Mouse (Mus musculus) stomach, embryonic 14.5 days (tissue): ENCODE measurements around the gene Plac1. TPM values are rescaled to one million over a fixed set of nuclear protein-coding genes. Genes with fewer than 3 reads are reported as not detected.

Experiments used
- ATAC-seq: fragments of 200-750 bp; cut with Nextera tagmentation; 2 replicates; pipeline ENCODE4 v1.8.0; 2017; ENCODE audit warnings: low read depth, moderate TSS enrichment; ENCODE audit not compliant: insufficient number of reproducible peaks, insufficient read depth, low FRiP score
- H3K27ac ChIP-seq: fragments of 300-500 bp; sonication (generic); 2 replicates; pipeline ENCODE4 v1.5.1; 2014; ENCODE audit warnings: mild to moderate bottlenecking, low read length, moderate library complexity, mixed read lengths
- H3K27me3 ChIP-seq: fragments of 300-500 bp; sonication (generic); 2 replicates; pipeline ENCODE4 v1.6.1; 2014; ENCODE audit warnings: low read length, control low read depth, mixed read lengths; ENCODE audit not compliant: control insufficient read depth, insufficient read depth
- H3K36me3 ChIP-seq: fragments of 300-500 bp; sonication (generic); 2 replicates; pipeline ENCODE4 v1.6.1; 2014; ENCODE audit warnings: mild to moderate bottlenecking, control low read depth, low read length, moderate library complexity, mixed read lengths; ENCODE audit not compliant: control insufficient read depth, insufficient read depth
- H3K4me1 ChIP-seq: fragments of 300-500 bp; sonication (generic); 2 replicates; pipeline ENCODE4 v1.6.1; 2014; ENCODE audit warnings: low read length, control low read depth, mixed read lengths; ENCODE audit not compliant: control insufficient read depth, insufficient read depth
- H3K4me2 ChIP-seq: fragments of 300-500 bp; sonication (generic); replicated peaks from 2 replicates; pipeline ENCODE4 v1.6.1; 2014; ENCODE audit warnings: low read depth, low read length, control low read depth
- H3K4me3 ChIP-seq: fragments of 300-500 bp; sonication (generic); 2 replicates; pipeline ENCODE4 v1.5.1; 2014; ENCODE audit warnings: low read depth, low read length, control low read depth
- H3K9ac ChIP-seq: fragments of 300-500 bp; sonication (generic); replicated peaks from 2 replicates; pipeline ENCODE4 v1.6.1; 2014; ENCODE audit warnings: low read depth, mild to moderate bottlenecking, control low read depth, low read length, moderate library complexity, mixed read lengths
- H3K9me3 ChIP-seq: fragments of 300-500 bp; sonication (generic); 2 replicates; pipeline ENCODE4 v1.6.1; 2016; ENCODE audit warnings: low read depth, low read length, control low read depth; ENCODE audit not compliant: control insufficient read depth
- WGBS: fragments of 180-500 bp; shearing (Covaris S2); extraction: QIAGEN DNeasy Blood & Tissue Kit; methylation state at CpG from one replicate; pipeline ENCODE4 v1.1.7; 2014; 5-methylcytosine and 5-hydroxymethylcytosine counted together
- polyA plus RNA-seq: library from polyadenylated mRNA; unstranded; fragments of >200 nt; fragmentation: Nextera tagmentation; extraction: Ambion mirVana; gene quantifications from 2 replicates; pipeline ENCODE4 v1.2.1, GENCODE M21; 2014

Plac1 gene
- polyA plus RNA-seq, 1 experiment from 2014 or later = 15.3 TPM

DNA sequence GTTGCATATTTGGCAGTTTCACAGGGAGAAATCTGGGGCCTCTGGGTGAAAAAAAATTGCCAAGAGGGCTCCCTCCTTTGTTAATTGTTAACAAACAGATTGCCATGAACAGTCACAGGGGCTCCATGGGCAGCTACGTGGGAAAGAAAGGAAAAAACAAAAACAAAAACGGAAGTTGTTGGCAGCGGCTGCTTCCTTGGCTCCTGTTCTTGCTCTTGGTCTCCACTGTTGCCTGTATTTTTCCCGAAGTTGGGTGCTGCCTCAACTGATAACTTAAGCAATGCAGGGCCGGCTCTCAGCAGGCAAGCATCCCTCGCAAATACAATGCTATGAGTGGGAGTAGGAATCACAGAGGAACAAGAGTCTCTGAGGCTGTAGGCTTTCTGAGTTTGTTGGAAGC is 121.3 kb downstream of the Plac1 start:
- Histone ChIP-seq H3K36me3 (no peaks in the 10 kb centered on the region), H3K27ac (no peak overlapping the region), H3K27me3 (no peaks in the 10 kb centered on the region), H3K4me2 (no peak overlapping the region), H3K9me3 (no peaks in the 10 kb centered on the region), H3K4me1 (peaks cover 7% of the 10 kb centered on the region), H3K9ac (no peak overlapping the region), H3K4me3 (no peak overlapping the region)
- no peak for ATAC-seq
- WGBS = 67% methylated on average over 6 of the region's 6 CpGs

- H3K4me3 ChIP-seq = no peak overlapping the region
- no peaks in the 10 kb centered on the region for H3K36me3 ChIP-seq
- no peak for ATAC-seq
- H3K4me2 ChIP-seq = no peak overlapping the region
- H3K9me3 ChIP-seq = no peaks in the 10 kb centered on the region
- H3K9ac ChIP-seq = no peak overlapping the region
- no peak overlapping the region for H3K27ac ChIP-seq
- no peaks in the 10 kb centered on the region for H3K27me3 ChIP-seq
- H3K4me1 ChIP-seq = peaks cover 7% of the 10 kb centered on the region
These were observed 121.9 kb downstream of the Plac1 start for GRCm38 (mm10) chrX:53118019-53118418.

- H3K4me1 ChIP-seq = peaks cover 7% of the 10 kb centered on the region
- H3K27me3 ChIP-seq = no peaks in the 10 kb centered on the region
- no peaks in the 10 kb centered on the region for H3K36me3 ChIP-seq
- H3K4me2 ChIP-seq = no peak overlapping the region
- WGBS = 56% methylated on average over 7 of the region's 7 CpGs
- no peaks in the 10 kb centered on the region for H3K9me3 ChIP-seq
- no peak overlapping the region; the same call in 1 of the 2 replicates for H3K27ac ChIP-seq
- H3K4me3 ChIP-seq = no peak overlapping the region
- no peak overlapping the region for H3K9ac ChIP-seq
- ATAC-seq = no peak
These were observed 124.9 kb downstream of the Plac1 start for GRCm38 (mm10) chrX:53114994-53115393.

- 93% methylated on average over 4 of the region's 4 CpGs for WGBS
- no peak for ATAC-seq
- Histone ChIP-seq H3K27ac (no peak overlapping the region), H3K4me3 (no peak overlapping the region), H3K9me3 (no peaks in the 10 kb centered on the region), H3K4me2 (no peak overlapping the region), H3K4me1 (peaks cover 5% of the 10 kb centered on the region), H3K9ac (no peak overlapping the region), H3K36me3 (no peaks in the 10 kb centered on the region), H3K27me3 (no peaks in the 10 kb centered on the region)
These were observed 129.8 kb downstream of the Plac1 start for GRCm38 (mm10) chrX:53110142-53110541.

DNA sequence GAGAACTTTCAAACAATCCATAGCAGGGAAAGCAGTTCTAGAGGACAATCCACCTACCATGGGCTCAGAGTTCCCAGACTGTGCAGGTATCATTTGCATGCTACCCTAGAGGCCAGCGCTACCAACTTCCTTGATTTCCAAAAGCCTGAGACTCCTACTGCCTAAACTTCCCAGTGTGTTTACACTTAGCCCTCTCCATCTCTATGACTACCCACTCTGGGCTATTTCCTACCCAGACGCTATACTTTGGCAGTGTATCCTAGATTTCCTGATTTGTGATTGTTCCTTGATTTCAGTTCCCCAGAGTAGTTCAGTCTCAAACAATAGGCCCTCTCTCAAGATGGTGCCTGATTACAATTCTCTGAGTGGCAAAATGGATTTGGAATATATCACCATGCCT is 132.8 kb downstream of the Plac1 start:
- no peak overlapping the region for H3K4me2 ChIP-seq
- H3K36me3 ChIP-seq = no peaks in the 10 kb centered on the region
- H3K27me3 ChIP-seq = no peaks in the 10 kb centered on the region
- no peaks in the 10 kb centered on the region for H3K4me1 ChIP-seq
- no peak overlapping the region for H3K27ac ChIP-seq
- no peak overlapping the region for H3K4me3 ChIP-seq
- ATAC-seq = no peak
- no peak overlapping the region for H3K9ac ChIP-seq
- H3K9me3 ChIP-seq = no peaks in the 10 kb centered on the region
- WGBS = 85% methylated on average over 2 of the region's 2 CpGs

GRCm38 (mm10) chrX:53101165-53101564 is 138.7 kb downstream of the Plac1 start:
- H3K4me3 ChIP-seq = no peak overlapping the region
- H3K27ac ChIP-seq = no peak overlapping the region; the same call in 1 of the 2 replicates
- H3K9ac ChIP-seq = no peak overlapping the region
- H3K9me3 ChIP-seq = no peaks in the 10 kb centered on the region
- H3K36me3 ChIP-seq = no peaks in the 10 kb centered on the region
- no peak overlapping the region for H3K4me2 ChIP-seq
- peaks cover 8% of the 10 kb centered on the region; the same call in 1 of the 2 replicates for H3K4me1 ChIP-seq
- no peak for ATAC-seq
- WGBS = 54% methylated on average over 2 of the region's 2 CpGs
- no peaks in the 10 kb centered on the region for H3K27me3 ChIP-seq

- no peaks in the 10 kb centered on the region for H3K9me3 ChIP-seq
- no peak overlapping the region for H3K27ac ChIP-seq
- no peak overlapping the region for H3K9ac ChIP-seq
- H3K4me3 ChIP-seq = no peak overlapping the region
- WGBS = 46% methylated on average over 7 of the region's 7 CpGs
- H3K4me1 ChIP-seq = peaks cover 8% of the 10 kb centered on the region; the same call in 1 of the 2 replicates
- no peaks in the 10 kb centered on the region for H3K27me3 ChIP-seq
- no peak overlapping the region for H3K4me2 ChIP-seq
- ATAC-seq = no peak
- no peaks in the 10 kb centered on the region for H3K36me3 ChIP-seq
These were observed 140.0 kb downstream of the Plac1 start for GRCm38 (mm10) chrX:53099951-53100350.

DNA sequence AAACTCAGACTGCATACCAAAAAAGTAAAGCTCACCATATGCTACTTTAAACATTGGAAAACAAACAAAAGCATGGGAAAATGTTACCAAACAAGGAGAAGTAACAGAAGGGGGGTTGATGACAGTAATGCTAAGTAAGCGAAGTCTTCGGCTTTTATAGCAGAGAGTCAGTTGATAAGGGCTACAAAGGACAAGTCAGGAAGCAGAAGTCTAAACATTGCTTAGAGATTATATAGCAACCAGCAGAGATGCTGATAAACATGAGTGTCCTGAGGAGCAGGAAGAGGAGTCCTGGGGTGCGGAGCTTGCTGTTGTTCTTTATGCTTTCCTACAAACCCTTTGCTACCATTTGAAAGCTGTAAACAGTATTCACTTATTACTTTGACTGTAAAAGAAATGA is 140.6 kb downstream of the Plac1 start:
- no peak for ATAC-seq
- no peak overlapping the region for H3K9ac ChIP-seq
- no peaks in the 10 kb centered on the region for H3K27me3 ChIP-seq
- no peaks in the 10 kb centered on the region for H3K9me3 ChIP-seq
- WGBS = 71% methylated on average over 3 of the region's 3 CpGs
- H3K36me3 ChIP-seq = no peaks in the 10 kb centered on the region
- H3K27ac ChIP-seq = no peak overlapping the region
- H3K4me1 ChIP-seq = peaks cover 8% of the 10 kb centered on the region; the same call in 1 of the 2 replicates
- no peak overlapping the region for H3K4me3 ChIP-seq
- H3K4me2 ChIP-seq = no peak overlapping the region

DNA sequence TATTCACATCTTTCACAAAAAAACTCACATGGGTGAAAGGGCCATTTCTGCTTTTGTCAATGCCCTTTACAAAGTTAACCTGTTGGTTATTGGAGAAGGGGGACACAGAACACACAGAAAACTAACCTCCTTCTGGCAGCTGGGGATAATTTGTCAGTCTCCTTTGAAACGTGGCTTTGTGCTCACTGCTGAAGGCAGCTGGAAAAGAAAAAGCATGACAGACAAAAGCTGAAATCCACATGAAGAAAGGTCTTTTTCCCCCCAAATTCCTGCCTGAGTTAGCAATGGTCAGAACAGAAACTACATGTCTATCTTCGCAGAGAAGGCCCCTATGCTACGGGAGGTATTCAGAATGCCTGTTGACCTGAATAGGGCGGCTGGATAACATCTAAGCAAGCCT is 141.6 kb downstream of the Plac1 start:
- Histone ChIP-seq H3K9me3 (no peaks in the 10 kb centered on the region), H3K4me2 (no peak overlapping the region), H3K9ac (no peak overlapping the region), H3K36me3 (no peaks in the 10 kb centered on the region), H3K4me3 (no peak overlapping the region), H3K27ac (no peak overlapping the region), H3K4me1 (peaks cover 8% of the 10 kb centered on the region; the same call in 1 of the 2 replicates), H3K27me3 (no peaks in the 10 kb centered on the region)
- WGBS = 47% methylated on average over 4 of the region's 4 CpGs
- ATAC-seq = no peak
